Mouse (Mus musculus): ENCODE measurements around the gene Rec114.

GRCm38 (mm10) chr9:58763114-58763513 is 19.4 kb upstream of the Rec114 start:
- TF ChIP-seq CTCF (IDR thresholded peaks at IDR 0.05; ENCODE audit: low read depth, low read length): no peak
- TF ChIP-seq POLR2A (IDR thresholded peaks at IDR 0.05; ENCODE audit: extremely low read depth, insufficient read depth, low read length): no peak
